Mouse (Mus musculus) testis, adult 2 months (tissue): ENCODE measurements around the gene Scd4.

ENCODE experiments used
- CTCF ChIP-seq: fragments of 200-500 bp; IDR thresholded peaks from 2 replicates; pipeline ENCODE4 v1.5.1; 2012; ENCODE audit warnings: low read depth, mild to moderate bottlenecking, inconsistent platforms, low read length, moderate library complexity; ENCODE audit not compliant: control insufficient read depth, insufficient read depth, insufficient replicate concordance
- POLR2A ChIP-seq: fragments of 200-500 bp; IDR thresholded peaks from 2 replicates; pipeline ENCODE4 v1.6.1; 2012; ENCODE audit warnings: low read depth, mild to moderate bottlenecking, inconsistent platforms, low read length, moderate library complexity; ENCODE audit not compliant: control insufficient read depth

GRCm38 (mm10) chr19:44296186-44296585 lies 36.7 kb upstream of the Scd4 start:
- TF ChIP-seq CTCF: no peak
- no peak for TF ChIP-seq POLR2A
